Mouse (Mus musculus): ENCODE measurements around the gene Lbx2. TPM values are rescaled to one million over a fixed set of nuclear protein-coding genes. Genes with fewer than 3 reads are reported as not detected.

Gene Lbx2
- not detected for total RNA-seq (2023)

GRCm38 (mm10) chr6:83086121-83087035 is at the start of gene Lbx2:
Gene Lbx2 (plus strand): TSS chr6:83086367.

GRCm38 (mm10) chr6:83054074-83054851 is 31.9 kb upstream of the Lbx2 start, which contains the start of gene Aup1:
Gene Aup1 (plus strand): TSS chr6:83054521.

GRCm38 (mm10) chr6:83054871-83055431 is 31.2 kb upstream of the Lbx2 start, which contains the start of gene Htra2:
Gene Htra2 (minus strand): TSS chr6:83055273.

GRCm38 (mm10) chr6:83057790-83058189 is 28.4 kb upstream of the Lbx2 start, which contains the start of gene Dqx1:
Gene Dqx1 (plus strand): TSS chr6:83057844.

GRCm38 (mm10) chr6:83070247-83070310 is 16.1 kb upstream of the Lbx2 start, which contains the start of gene Tlx2:
Gene Tlx2 (minus strand): TSS chr6:83070293.

GRCm38 (mm10) chr6:83077630-83078323 is 8.4 kb upstream of the Lbx2 start, which contains the start of gene Pcgf1:
Gene Pcgf1 (plus strand): TSS chr6:83077869.

GRCm38 (mm10) chr6:83101316-83101687 is 15.1 kb downstream of the Lbx2 start, which contains the start of the genes Ccdc142 and Gm42688:
Gene Ccdc142 (plus strand): TSS chr6:83101601.
Gene Gm42688 (plus strand): TSS chr6:83101617.

GRCm38 (mm10) chr6:83108762-83109668 is 22.8 kb downstream of the Lbx2 start, which contains the start of gene Mrpl53:
Gene Mrpl53 (plus strand): TSS chr6:83109040.

GRCm38 (mm10) chr6:83115011-83115671 is 29.0 kb downstream of the Lbx2 start, which contains the start of gene Mogs:
Gene Mogs (plus strand): TSS chr6:83115496.

GRCm38 (mm10) chr6:83120930-83121862 is 35.0 kb downstream of the Lbx2 start, which contains the start of gene Wbp1:
Gene Wbp1 (minus strand): TSS chr6:83121559.

GRCm38 (mm10) chr6:83125331-83125730 is 39.2 kb downstream of the Lbx2 start, which contains the start of gene Ino80b:
Gene Ino80b (minus strand): TSS chr6:83125431.

GRCm38 (mm10) chr6:83134951-83135513 is 48.9 kb downstream of the Lbx2 start, which contains the start of gene Rtkn:
Gene Rtkn (plus strand): TSS chr6:83135463.

Other genes starting within 250 kb of the Lbx2 start
- 10 to 100 TPM; 19.7 to 22.7 TPM for gene Sema4f, start 146.6 kb upstream of the Lbx2 start, total RNA-seq (2023)
- gene M1ap, start 139.5 kb upstream of the Lbx2 start, total RNA-seq (2023) = 1 to 10 TPM; 2.4 to 4.5 TPM
- 10 to 100 TPM; 24.4 to 28.8 TPM for gene Dok1, start 52.9 kb upstream of the Lbx2 start, total RNA-seq (2023)
- gene Loxl3, start 52.2 kb upstream of the Lbx2 start, total RNA-seq (2023) = 1 to 10 TPM; 1.1 to 1.5 TPM
- 100 to 1,000 TPM; 190 to 202 TPM for gene Aup1, start 31.8 kb upstream of the Lbx2 start, total RNA-seq (2023)
- gene Htra2, start 31.1 kb upstream of the Lbx2 start, total RNA-seq (2023) = 10 to 100 TPM; 57.4 to 60.2 TPM
- 1 to 10 TPM; 6.6 to 7.1 TPM for gene Dqx1, start 28.5 kb upstream of the Lbx2 start, total RNA-seq (2023)
- gene Tlx2, start 16.1 kb upstream of the Lbx2 start, total RNA-seq (2023) = not detected
- 10 to 100 TPM; 18.2 to 18.7 TPM for gene Pcgf1, start 8.5 kb upstream of the Lbx2 start, total RNA-seq (2023)
- gene Ccdc142, start 15.2 kb downstream of the Lbx2 start, total RNA-seq (2023) = 1 to 10 TPM; 2.8 to 6.6 TPM
- gene Gm42688, start 15.2 kb downstream of the Lbx2 start, total RNA-seq (2023) = 1 to 10 TPM; 5.3 to 6.5 TPM
- gene Mrpl53, start 22.7 kb downstream of the Lbx2 start, total RNA-seq (2023) = 10 to 100 TPM; 23.9 to 24.8 TPM
- gene Mogs, start 29.1 kb downstream of the Lbx2 start, total RNA-seq (2023) = 10 to 100 TPM; 26.2 to 35.5 TPM
- gene Wbp1, start 35.2 kb downstream of the Lbx2 start, total RNA-seq (2023) = 10 to 100 TPM; 34.8 to 39.7 TPM
- 10 to 100 TPM; 17.3 to 17.9 TPM for gene Ino80b, start 39.1 kb downstream of the Lbx2 start, total RNA-seq (2023)
- gene Rtkn, start 49.1 kb downstream of the Lbx2 start, total RNA-seq (2023) = under 1 TPM; 0.33 to 0.66 TPM
- gene Wdr54, start 70.0 kb downstream of the Lbx2 start, total RNA-seq (2023) = under 1 TPM; 0.18 to 0.64 TPM
- gene 1700003E16Rik, start 70.0 kb downstream of the Lbx2 start, total RNA-seq (2023) = not detected
- 100 to 1,000 TPM; 129 to 136 TPM for gene Dctn1, start 79.6 kb downstream of the Lbx2 start, total RNA-seq (2023)
- not detected for gene Slc4a5, start 133.5 kb downstream of the Lbx2 start, total RNA-seq (2023)
- 10 to 100 TPM; 21.3 to 24.8 TPM for gene Mthfd2, start 239.5 kb downstream of the Lbx2 start, total RNA-seq (2023)
- gene Mob1a, start 239.6 kb downstream of the Lbx2 start, total RNA-seq (2023) = 100 to 1,000 TPM; 133 to 139 TPM